Mouse (Mus musculus) MEL (cell line): ENCODE data around the gene Rcor2. TPM values are rescaled to one million over a fixed set of nuclear protein-coding genes. Genes with fewer than 3 reads are reported as not detected.

Experiments used
- DNase-seq: peaks from one replicate; pipeline ENCODE4 v3.0.0; 2011; ENCODE audit warnings: low read depth, low spot score
- H3K27ac ChIP-seq: 2 replicates; pipeline ENCODE4 v1.5.1; 2012; ENCODE audit warnings: low read depth, mild to moderate bottlenecking, control low read depth, low read length, moderate library complexity; ENCODE audit not compliant: control insufficient read depth
- H3K27me3 ChIP-seq, 2 experiments: fragments of 150-350 bp in 1 of 2; sonication (generic) in 1 of 2; 2 replicates each; pipeline ENCODE4 v1.6.1; 2012; ENCODE audit warnings: low read length in 2 of 2, mild to moderate bottlenecking in 2 of 2, improper control_type of control experiment in 1 of 2, moderate library complexity in 1 of 2; ENCODE audit not compliant: insufficient read depth in 2 of 2, control insufficient read depth in 1 of 2
- H3K36me3 ChIP-seq, 2 experiments: 2 replicates each; pipeline ENCODE4 v1.6.1; 2012 to 2014; ENCODE audit warnings: low read length in 2 of 2, improper control_type of control experiment in 1 of 2, inconsistent platforms in 1 of 2, mild to moderate bottlenecking in 1 of 2; ENCODE audit not compliant: insufficient read depth in 2 of 2, control insufficient read depth in 1 of 2
- H3K4me1 ChIP-seq, 2 experiments: fragments of 150-350 bp in 1 of 2; sonication (generic) in 1 of 2; 2 replicates each; pipeline ENCODE4 v1.6.1; 2012; ENCODE audit warnings: low read length in 2 of 2, improper control_type of control experiment in 1 of 2, mild to moderate bottlenecking in 1 of 2; ENCODE audit not compliant: insufficient read depth in 2 of 2, control insufficient read depth in 1 of 2
- H3K4me3 ChIP-seq, 2 experiments: fragments of 150-350 bp in 1 of 2; sonication (generic) in 1 of 2; 2 replicates each; pipeline ENCODE4 v1.5.1; 2012; ENCODE audit warnings: low read depth in 2 of 2, low read length in 2 of 2, mild to moderate bottlenecking in 2 of 2, moderate library complexity in 2 of 2, control low read depth in 1 of 2, improper control_type of control experiment in 1 of 2; ENCODE audit not compliant: control insufficient read depth in 1 of 2, insufficient read depth in 1 of 2
- H3K79me2 ChIP-seq: 2 replicates; pipeline ENCODE4 v1.6.1; 2012; ENCODE audit warnings: mild to moderate bottlenecking, low read length, moderate library complexity; ENCODE audit not compliant: control insufficient read depth, poor library complexity, insufficient read depth
- H3K9ac ChIP-seq: 2 replicates; pipeline ENCODE4 v1.6.1; 2012; ENCODE audit warnings: low read depth, mild to moderate bottlenecking, control low read depth, low read length, moderate library complexity; ENCODE audit not compliant: control insufficient read depth, poor library complexity, severe bottlenecking
- H3K9me3 ChIP-seq: fragments of 150-350 bp; sonication (generic); replicated peaks from 2 replicates; pipeline ENCODE4 v1.6.1; 2012; ENCODE audit warnings: mild to moderate bottlenecking, low read length, improper control_type of control experiment, moderate library complexity; ENCODE audit not compliant: insufficient read depth
- MAFK ChIP-seq: IDR thresholded peaks from 2 replicates; pipeline ENCODE4 v1.6.1; 2011; ENCODE audit warnings: low read depth, mild to moderate bottlenecking, low read length, improper control_type of control experiment, borderline replicate concordance
- NRF1 ChIP-seq: IDR thresholded peaks from 2 replicates; pipeline ENCODE4 v1.6.1; 2014; ENCODE audit warnings: low read depth, mild to moderate bottlenecking, inconsistent platforms, low read length, improper control_type of control experiment, moderate library complexity; ENCODE audit not compliant: poor library complexity, insufficient read depth, severe bottlenecking
- POLR2AphosphoS2 ChIP-seq: IDR thresholded peaks from 2 replicates; pipeline ENCODE4 v1.6.1; 2011; ENCODE audit warnings: low read length, improper control_type of control experiment
- POLR2AphosphoS5 ChIP-seq: IDR thresholded peaks from 2 replicates; pipeline ENCODE4 v1.6.1; 2012; ENCODE audit warnings: low read depth, borderline replicate concordance, mild to moderate bottlenecking, inconsistent platforms, low read length, moderate library complexity, mixed read lengths
- TCF12 ChIP-seq: IDR thresholded peaks from 2 replicates; pipeline ENCODE4 v1.6.1; 2014; ENCODE audit warnings: low read depth, mild to moderate bottlenecking, inconsistent platforms, low read length, improper control_type of control experiment, moderate library complexity
- UBTF ChIP-seq: IDR thresholded peaks from 2 replicates; pipeline ENCODE4 v1.6.1; 2012; ENCODE audit warnings: low read depth, mild to moderate bottlenecking, inconsistent platforms, low read length, improper control_type of control experiment, moderate library complexity, borderline replicate concordance; ENCODE audit not compliant: insufficient read depth
- ZC3H11A ChIP-seq: IDR thresholded peaks from 2 replicates; pipeline ENCODE4 v1.6.1; 2012; ENCODE audit warnings: low read depth, mild to moderate bottlenecking, inconsistent platforms, low read length, improper control_type of control experiment
- ZKSCAN1 ChIP-seq: IDR thresholded peaks from 2 replicates; pipeline ENCODE4 v1.6.1; 2012; ENCODE audit warnings: low read depth, mild to moderate bottlenecking, inconsistent platforms, low read length, improper control_type of control experiment, moderate library complexity
- polyA plus RNA-seq, 2 experiments: library from polyadenylated mRNA; stranded (reverse) in 1 of 2; unstranded in 1 of 2; fragments of >175 nt in 1 of 2; fragments of >200 nt in 1 of 2; gene quantifications; 2 replicates each; pipeline versions ENCODE4 v1.2.1 to v1.2.4; 2012; ENCODE audit warnings: low replicate concordance in 2 of 2, low read depth in 1 of 2; ENCODE audit not compliant: insufficient read length in 2 of 2, insufficient read depth in 1 of 2, missing spikeins in 1 of 2
- total RNA-seq: library from RNA; depleted of rRNA; stranded (reverse); fragments of 300-350 nt; gene quantifications from 2 replicates; pipeline ENCODE4 v1.2.3, GENCODE M21; 2012; rRNA removed

Gene Rcor2
- total and polyA plus RNA-seq, 3 experiments, result 31.4 to 60.2 TPM; not detected in 1

DNA sequence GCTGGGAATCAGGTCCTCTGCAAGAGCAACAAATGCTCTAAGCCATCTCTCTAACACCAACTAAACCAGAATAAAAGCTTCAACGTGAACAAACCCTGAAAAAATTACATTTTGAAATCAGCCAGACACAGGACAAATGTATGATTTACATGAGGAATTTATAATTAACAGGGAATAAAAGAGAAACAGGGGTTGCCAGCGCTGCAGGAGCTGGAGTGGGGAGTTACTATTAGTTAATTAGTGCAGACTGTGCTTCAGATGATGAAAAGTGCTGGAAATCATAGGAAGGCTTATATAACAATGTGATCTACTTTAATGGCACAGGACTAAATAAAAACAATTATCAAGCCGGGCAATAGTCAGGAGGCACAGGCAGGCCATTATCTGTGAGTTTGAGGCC lies 54.3 kb downstream of the Rcor2 start:
- Histone ChIP-seq H3K9me3 (no peaks in the 10 kb centered on the region), H3K79me2 (peaks cover 51% of the 10 kb centered on the region), H3K27me3 (no peaks in the 10 kb centered on the region), H3K27ac (no peak overlapping the region), H3K36me3 (peaks cover 8 to 9% of the 10 kb centered on the region in 2 experiments), H3K4me1 (peaks cover 0 to 6% of the 10 kb centered on the region in 2 experiments; a peak in 3 of 4 replicates), H3K4me3 (no peak overlapping the region), H3K9ac (no peak overlapping the region)
- no peak for TF ChIP-seq MAFK
- TF ChIP-seq NRF1, result no peak
- TF ChIP-seq ZC3H11A, result no peak
- TF ChIP-seq ZKSCAN1, result no peak
- TF ChIP-seq POLR2AphosphoS5, result no peak
- no peak for TF ChIP-seq UBTF
- TF ChIP-seq POLR2AphosphoS2, result no peak
- no peak for TF ChIP-seq TCF12
- no peak for DNase-seq

Other genes with a start within 250 kb of the Rcor2 start
- gene Fermt3, start 247.9 kb upstream of the Rcor2 start, total RNA-seq, result 295 and 329 TPM in 2 replicates
- gene Fermt3, start 247.9 kb upstream of the Rcor2 start, polyA plus RNA-seq, result 100 to 1,000 TPM; 244 to 327 TPM
- gene Stip1, start 227.4 kb upstream of the Rcor2 start, total RNA-seq, result 281 and 284 TPM in 2 replicates
- 100 to 1,000 TPM; 370 to 430 TPM for gene Stip1, start 227.4 kb upstream of the Rcor2 start, polyA plus RNA-seq
- 1.9 and 4.5 TPM in 2 replicates for gene Macrod1, start 210.5 kb upstream of the Rcor2 start, total RNA-seq
- gene Macrod1, start 210.5 kb upstream of the Rcor2 start, polyA plus RNA-seq, result 10 to 100 TPM in 1 of 2 experiments, not detected in 1; 15.7 TPM
- gene Flrt1, start 161.6 kb upstream of the Rcor2 start, total RNA-seq, result 0.03 TPM in 1 of 2 replicates, not detected in the other
- not detected for gene Flrt1, start 161.6 kb upstream of the Rcor2 start, polyA plus RNA-seq
- gene Otub1, start 61.0 kb upstream of the Rcor2 start, total RNA-seq, result 103 and 106 TPM in 2 replicates
- gene Otub1, start 61.0 kb upstream of the Rcor2 start, polyA plus RNA-seq, result 100 to 1,000 TPM; 194 to 285 TPM
- gene Cox8a, start 49.7 kb upstream of the Rcor2 start, total RNA-seq, result 736 and 745 TPM in 2 replicates
- 1,000 to 10,000 TPM in 1 of 2 experiments, not detected in 1; 1,213 TPM for gene Cox8a, start 49.7 kb upstream of the Rcor2 start, polyA plus RNA-seq
- 45.5 and 46.8 TPM in 2 replicates for gene Naa40, start 26.1 kb upstream of the Rcor2 start, total RNA-seq
- 10 to 100 TPM in 1 of 2 experiments, not detected in 1; 75.7 TPM for gene Naa40, start 26.1 kb upstream of the Rcor2 start, polyA plus RNA-seq
- 34.6 and 36.1 TPM in 2 replicates for gene Mark2, start 74.5 kb downstream of the Rcor2 start, total RNA-seq
- 10 to 100 TPM in 1 of 2 experiments, not detected in 1; 72.4 TPM for gene Mark2, start 74.5 kb downstream of the Rcor2 start, polyA plus RNA-seq
- 12.8 and 13.0 TPM in 2 replicates for gene Spindoc, start 115.7 kb downstream of the Rcor2 start, total RNA-seq
- gene Spindoc, start 115.7 kb downstream of the Rcor2 start, polyA plus RNA-seq, result 10 to 100 TPM in 1 of 2 experiments, not detected in 1; 54.1 TPM
- gene 2700081O15Rik, start 150.3 kb downstream of the Rcor2 start, total RNA-seq, result 10.7 and 14.1 TPM in 2 replicates
- gene 2700081O15Rik, start 150.3 kb downstream of the Rcor2 start, polyA plus RNA-seq, result 10 to 100 TPM in 1 of 2 experiments, not detected in 1; 18.0 TPM
- 33.4 and 38.4 TPM in 2 replicates for gene Rtn3, start 216.0 kb downstream of the Rcor2 start, total RNA-seq
- 100 to 1,000 TPM in 1 of 2 experiments, not detected in 1; 118 TPM for gene Rtn3, start 216.0 kb downstream of the Rcor2 start, polyA plus RNA-seq
- 12.7 and 16.4 TPM in 2 replicates for gene Atl3, start 226.7 kb downstream of the Rcor2 start, total RNA-seq
- gene Atl3, start 226.7 kb downstream of the Rcor2 start, polyA plus RNA-seq, result 10 to 100 TPM in 1 of 2 experiments, not detected in 1; 15.3 TPM